Mouse (Mus musculus) liver, embryonic 14.5 days (tissue): ENCODE data around the gene Atp2c1.

Experiments
- CTCF ChIP-seq: IDR thresholded peaks from 2 replicates; pipeline ENCODE4 v1.5.1; 2016; ENCODE audit warnings: antibody characterized with exemption, low read depth, control low read depth
- EP300 ChIP-seq: IDR thresholded peaks from 2 replicates; pipeline ENCODE4 v1.6.1; 2016; ENCODE audit warnings: antibody characterized with exemption, low read depth

GRCm38 (mm10) chr9:105379533-105380145 lies 147.5 kb downstream of the Atp2c1 start:
- TF ChIP-seq CTCF (no peak), EP300 (no peak)
